Mouse (Mus musculus): ENCODE measurements around the gene Gstm1.

DNA sequence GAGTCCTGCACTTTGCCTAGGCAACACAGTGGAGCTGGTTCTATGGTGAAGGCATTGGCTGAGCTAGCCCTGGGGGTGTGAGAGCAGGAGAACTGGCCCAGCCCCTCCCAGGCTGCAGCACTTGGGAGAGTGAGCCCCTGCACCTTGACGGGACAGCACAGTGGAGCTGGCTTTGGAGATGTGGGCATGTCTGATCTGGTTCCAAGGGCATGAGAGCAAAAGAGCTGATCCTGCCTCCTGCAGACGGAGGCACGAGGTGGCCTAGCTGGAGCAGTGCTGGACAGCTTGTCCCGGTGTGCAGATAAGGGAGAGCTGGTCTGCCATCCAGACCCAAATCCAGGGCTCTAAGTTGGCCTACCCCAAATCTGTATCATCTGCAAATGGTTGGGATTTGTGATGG, 46.9 kb upstream of the Gstm1 start:
- TF ChIP-seq CTCF (IDR thresholded peaks at IDR 0.05; ENCODE audit: low read depth, low read length) (no peak), TAL1 (conservative IDR thresholded peaks at IDR 0.05; ENCODE audit: low read depth, low read length) (no peak), GATA1 (IDR thresholded peaks at IDR 0.05; ENCODE audit: borderline replicate concordance, low read length) (no peak), POLR2AphosphoS5 (IDR thresholded peaks at IDR 0.05; ENCODE audit: insufficient replicate concordance, low read depth, low read length) (no peak), GATA2 (IDR thresholded peaks at IDR 0.05; ENCODE audit: borderline replicate concordance, low read depth, low read length) (no peak)

All from G1E (cell line).